Mouse (Mus musculus) cerebellum, adult 2 months (tissue): ENCODE results near the gene Inpp5d.

Experiments
- CTCF ChIP-seq: fragments of 200-500 bp; IDR thresholded peaks from 2 replicates; pipeline ENCODE4 v1.5.1; 2011; ENCODE audit warnings: low read depth, mild to moderate bottlenecking, control low read depth, low read length, moderate library complexity, borderline replicate concordance; ENCODE audit not compliant: insufficient read depth
- POLR2A ChIP-seq: fragments of 200-500 bp; IDR thresholded peaks from 2 replicates; pipeline ENCODE4 v1.6.1; 2011; ENCODE audit warnings: low read length, control low read depth, borderline replicate concordance; ENCODE audit not compliant: insufficient read depth

DNA sequence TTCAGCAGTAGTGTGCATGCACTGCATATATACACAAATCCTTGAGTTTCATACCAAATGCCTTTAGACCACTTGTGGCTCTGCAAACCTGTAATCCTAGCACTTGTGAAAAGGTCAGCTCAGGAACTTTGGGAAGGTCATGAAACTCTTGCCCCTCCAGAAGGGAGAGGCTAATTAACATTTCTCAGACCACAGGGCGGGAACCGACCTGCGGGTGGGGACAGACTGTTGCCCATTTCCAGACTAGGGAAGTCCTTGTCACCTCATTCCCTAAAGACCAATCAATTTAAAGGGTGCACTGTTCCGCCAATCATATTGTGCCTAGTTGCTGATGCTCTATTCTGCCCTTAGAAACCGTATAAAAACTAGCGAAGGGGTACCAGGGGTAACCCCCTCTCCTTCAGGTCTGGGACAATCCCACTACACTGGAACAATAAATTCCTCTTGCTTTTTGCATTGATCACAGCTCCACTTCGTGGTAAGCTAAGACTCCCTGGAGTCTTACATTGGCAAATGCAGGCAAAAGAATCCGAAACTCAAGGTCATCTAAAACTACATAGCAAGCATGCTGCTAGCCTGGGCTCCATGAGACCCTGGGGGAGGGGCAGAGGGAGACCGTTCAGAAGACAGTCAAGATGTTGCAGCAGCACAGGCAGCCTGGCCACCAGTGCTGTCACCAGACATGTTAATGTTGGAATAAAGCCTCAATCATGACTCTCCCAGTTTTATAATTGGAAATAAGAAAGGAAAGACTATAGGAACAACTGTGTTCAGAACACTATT lies 53.9 kb downstream of the Inpp5d start:
- TF ChIP-seq POLR2A (no peak), CTCF (no peak)
